Mouse (Mus musculus) heart, adult 2 months (tissue): ENCODE measurements around the gene Cdk12. TPM values are rescaled to one million over a fixed set of nuclear protein-coding genes. Genes with fewer than 3 reads are reported as not detected.

Source experiments
- DNase-seq, 2 experiments: peaks; one replicate each; pipeline ENCODE4 v3.0.0; 2021
- H3K27ac ChIP-seq: fragments of 200-600 bp; 2 replicates; pipeline ENCODE4 v1.8.1; 2022
- H3K27me3 ChIP-seq: fragments of 200-500 bp; 2 replicates; pipeline ENCODE4 v1.6.1; 2012; ENCODE audit warnings: mild to moderate bottlenecking, low read length, inconsistent platforms, mixed read lengths; ENCODE audit not compliant: control insufficient read depth, insufficient read depth
- H3K36me3 ChIP-seq: fragments of 200-500 bp; 2 replicates; pipeline ENCODE4 v1.6.1; 2012; ENCODE audit warnings: low read length, inconsistent platforms; ENCODE audit not compliant: control insufficient read depth, insufficient read depth
- H3K4me1 ChIP-seq: fragments of 200-500 bp; 2 replicates; pipeline ENCODE4 v1.6.1; 2011; ENCODE audit warnings: low read length; ENCODE audit not compliant: control insufficient read depth, insufficient read depth
- H3K4me3 ChIP-seq: fragments of 200-600 bp; 2 replicates; pipeline ENCODE4 v1.8.1; 2022
- H3K79me2 ChIP-seq: fragments of 200-500 bp; replicated peaks from 2 replicates; pipeline ENCODE4 v1.6.1; 2012; ENCODE audit warnings: mild to moderate bottlenecking, inconsistent platforms, low read length, moderate library complexity, mixed read lengths; ENCODE audit not compliant: control insufficient read depth, insufficient read depth
- H3K9ac ChIP-seq: fragments of 200-500 bp; 2 replicates; pipeline ENCODE4 v1.6.1; 2012; ENCODE audit warnings: low read depth, mild to moderate bottlenecking, control low read depth, inconsistent platforms, low read length, mixed read lengths
- CTCF ChIP-seq: fragments of 200-600 bp; IDR thresholded peaks from 2 replicates; pipeline ENCODE4 v1.8.1; 2022; ENCODE audit warnings: antibody characterized with exemption, mild to moderate bottlenecking, moderate library complexity
- EP300 ChIP-seq: fragments of 200-500 bp; IDR thresholded peaks from 2 replicates; pipeline ENCODE4 v1.6.1; 2011; ENCODE audit warnings: low read depth, low read length, control low read depth; ENCODE audit not compliant: insufficient read depth
- POLR2A ChIP-seq: fragments of 200-500 bp; IDR thresholded peaks from 2 replicates; pipeline ENCODE4 v1.6.1; 2011; ENCODE audit warnings: mild to moderate bottlenecking, low read depth, low read length, control low read depth; ENCODE audit not compliant: insufficient read depth
- WGBS: fragments of 180-500 bp; shearing (Covaris S2); methylation state at CpG from one replicate; pipeline ENCODE4 v1.1.7; 2018; 5-methylcytosine and 5-hydroxymethylcytosine counted together
- intact Hi-C: fragments of 180-260 bp; cut with DNase I; formaldehyde crosslinking; loops from one replicate; pipeline ENCODE4 v1.15.1; 2025
- polyA plus RNA-seq: library from polyadenylated mRNA; depleted of rRNA; stranded (reverse); fragments of >200 nt; gene quantifications from 2 replicates; pipeline ENCODE4 v1.2.3, GENCODE M21; 2012
- total RNA-seq, 2 experiments: library from RNA; stranded (reverse); gene quantifications; 2 replicates each; pipeline ENCODE4 v1.2.3; 2021

The Cdk12 gene
- total and polyA plus RNA-seq, 3 experiments: 7.5 to 21.2 (median 20.6) TPM

- H3K4me1 ChIP-seq: no peaks in the 10 kb centered on the region
- no peaks in the 10 kb centered on the region for H3K27me3 ChIP-seq
- no peaks in the 10 kb centered on the region for H3K36me3 ChIP-seq
- no peak overlapping the region for H3K4me3 ChIP-seq
- WGBS: 33% methylated on average over 5 of the region's 5 CpGs
- H3K27ac ChIP-seq: no peak overlapping the region
- peak in 1 of 2 experiments; percentile 10 for DNase-seq
- TF ChIP-seq EP300: no peak
- TF ChIP-seq POLR2A: no peak
- TF ChIP-seq CTCF: peak; percentile 63
- H3K79me2 ChIP-seq: no peaks in the 10 kb centered on the region
- intact Hi-C loops: no loop called here
- no peak overlapping the region for H3K9ac ChIP-seq
Measured at GRCm38 (mm10) chr11:98296277-98296676, 93.4 kb downstream of the Cdk12 start.

DNA sequence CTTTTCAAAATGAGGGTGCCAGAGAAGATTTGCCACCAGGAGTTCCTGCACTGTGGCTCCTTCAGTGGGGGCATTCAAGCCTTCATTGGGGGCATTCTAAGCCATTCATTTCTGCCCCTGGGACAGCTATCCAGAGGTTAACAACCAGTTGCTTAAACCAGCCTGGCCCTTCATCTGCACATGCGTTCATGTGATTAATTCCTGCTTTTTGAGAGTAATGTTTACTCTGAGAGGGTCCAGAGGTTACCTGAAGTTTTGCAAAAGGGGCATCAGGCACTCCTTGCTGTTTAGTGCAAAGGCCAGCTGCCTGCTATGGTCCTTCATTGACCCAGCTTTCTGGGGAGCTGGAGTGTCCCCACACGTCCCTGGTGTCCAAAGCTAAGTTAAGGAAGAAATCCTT is 94.1 kb downstream of the Cdk12 start:
- no peak for DNase-seq
- WGBS: 68% methylated on average over 2 of the region's 2 CpGs
- TF ChIP-seq CTCF (no peak), EP300 (no peak), POLR2A (no peak)
- Histone ChIP-seq H3K4me1 (no peaks in the 10 kb centered on the region), H3K27ac (no peak overlapping the region; the same call in 1 of the 2 replicates), H3K9ac (no peak overlapping the region), H3K27me3 (no peaks in the 10 kb centered on the region), H3K36me3 (no peaks in the 10 kb centered on the region), H3K4me3 (no peak overlapping the region), H3K79me2 (no peaks in the 10 kb centered on the region)
- intact Hi-C loops: no loop called here

DNA sequence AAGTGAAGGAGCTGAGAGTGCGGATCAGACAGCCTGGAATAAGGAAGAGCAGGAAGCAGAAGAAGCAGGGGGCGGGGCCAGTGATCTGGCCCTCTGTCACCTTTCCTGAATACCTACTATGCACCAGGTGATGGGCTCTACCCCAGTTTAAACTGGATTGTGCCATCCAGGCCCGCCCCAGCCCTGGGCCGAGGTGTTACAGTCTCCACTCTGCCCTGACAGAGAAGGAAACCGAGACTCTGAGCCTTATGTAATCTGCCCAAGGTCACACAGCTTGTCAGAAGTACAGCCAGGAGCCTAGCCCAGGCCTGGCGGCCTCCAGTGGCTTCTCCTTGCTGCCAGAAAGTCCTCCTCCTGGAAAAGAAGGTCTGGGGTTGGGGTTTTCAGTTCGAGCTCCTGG is 94.9 kb downstream of the Cdk12 start:
- no peak for DNase-seq
- no peaks in the 10 kb centered on the region for H3K79me2 ChIP-seq
- H3K9ac ChIP-seq: no peak overlapping the region
- intact Hi-C loops: no loop called here
- 44% methylated on average over 7 of the region's 7 CpGs for WGBS
- H3K27ac ChIP-seq: peak overlapping the region; percentile 28
- H3K4me3 ChIP-seq: no peak overlapping the region
- no peak for TF ChIP-seq EP300
- TF ChIP-seq CTCF: no peak
- no peaks in the 10 kb centered on the region for H3K36me3 ChIP-seq
- H3K4me1 ChIP-seq: no peaks in the 10 kb centered on the region
- H3K27me3 ChIP-seq: no peaks in the 10 kb centered on the region

- Histone ChIP-seq H3K4me3 (no peak overlapping the region), H3K4me1 (no peaks in the 10 kb centered on the region), H3K36me3 (no peaks in the 10 kb centered on the region), H3K9ac (no peak overlapping the region), H3K27me3 (no peaks in the 10 kb centered on the region), H3K79me2 (no peaks in the 10 kb centered on the region), H3K27ac (peak overlapping the region; percentile 18; the same call in 1 of the 2 replicates)
- 25% methylated on average over 10 of the region's 10 CpGs for WGBS
- intact Hi-C loops: no loop called here
- DNase-seq: peak; percentile 59 to 61
- TF ChIP-seq EP300 (no peak), POLR2A (no peak), CTCF (no peak)
Measured at GRCm38 (mm10) chr11:98298484-98299205, 95.8 kb downstream of the Cdk12 start.

- DNase-seq: peak; percentile 28 to 62
- Histone ChIP-seq H3K27me3 (peaks cover 13% of the 10 kb centered on the region; the same call in 1 of the 2 replicates), H3K79me2 (no peaks in the 10 kb centered on the region), H3K27ac (no peak overlapping the region), H3K4me1 (no peaks in the 10 kb centered on the region), H3K4me3 (no peak overlapping the region), H3K9ac (no peak overlapping the region), H3K36me3 (no peaks in the 10 kb centered on the region)
- 3% methylated on average over 26 of the region's 26 CpGs for WGBS
- TF ChIP-seq POLR2A (no peak), EP300 (no peak), CTCF (no peak)
- intact Hi-C loops: no loop called here
Measured at GRCm38 (mm10) chr11:98313790-98314323, 111.0 kb downstream of the Cdk12 start.

- no peak for DNase-seq
- no peak overlapping the region for H3K9ac ChIP-seq
- H3K27ac ChIP-seq: no peak overlapping the region
- no peak overlapping the region for H3K4me3 ChIP-seq
- no peaks in the 10 kb centered on the region for H3K4me1 ChIP-seq
- peaks cover 27% of the 10 kb centered on the region for H3K27me3 ChIP-seq
- intact Hi-C loops: no loop called here
- TF ChIP-seq EP300 (no peak), CTCF (no peak), POLR2A (no peak)
- no peaks in the 10 kb centered on the region for H3K79me2 ChIP-seq
- 13% methylated on average over 7 of the region's 7 CpGs for WGBS
- no peaks in the 10 kb centered on the region for H3K36me3 ChIP-seq
Measured at GRCm38 (mm10) chr11:98317479-98317878, 114.6 kb downstream of the Cdk12 start.
